Mouse (Mus musculus) ES-E14 (cell line): ENCODE measurements around the gene Fnbp1.

ENCODE experiments used
- HCFC1 ChIP-seq: IDR thresholded peaks from 2 replicates; pipeline ENCODE4 v1.6.1; 2012; ENCODE audit warnings: low read length, inconsistent platforms, borderline replicate concordance; ENCODE audit not compliant: insufficient read depth
- MAFK ChIP-seq: IDR thresholded peaks from 2 replicates; pipeline ENCODE4 v1.6.1; 2014; ENCODE audit warnings: mild to moderate bottlenecking, low read depth, low read length, inconsistent platforms; ENCODE audit not compliant: insufficient read depth

- TF ChIP-seq MAFK (no peak), HCFC1 (no peak)
Measured at GRCm38 (mm10) chr2:31127219-31127618, 14.6 kb downstream of the Fnbp1 start.
